Mouse (Mus musculus): ENCODE measurements around the gene Gpd1l. TPM values are rescaled to one million over a fixed set of nuclear protein-coding genes. Genes with fewer than 3 reads are reported as not detected.

The Gpd1l gene
- total RNA-seq, 2 experiments from 2014 or later = 82.0 to 88.7 TPM

DNA sequence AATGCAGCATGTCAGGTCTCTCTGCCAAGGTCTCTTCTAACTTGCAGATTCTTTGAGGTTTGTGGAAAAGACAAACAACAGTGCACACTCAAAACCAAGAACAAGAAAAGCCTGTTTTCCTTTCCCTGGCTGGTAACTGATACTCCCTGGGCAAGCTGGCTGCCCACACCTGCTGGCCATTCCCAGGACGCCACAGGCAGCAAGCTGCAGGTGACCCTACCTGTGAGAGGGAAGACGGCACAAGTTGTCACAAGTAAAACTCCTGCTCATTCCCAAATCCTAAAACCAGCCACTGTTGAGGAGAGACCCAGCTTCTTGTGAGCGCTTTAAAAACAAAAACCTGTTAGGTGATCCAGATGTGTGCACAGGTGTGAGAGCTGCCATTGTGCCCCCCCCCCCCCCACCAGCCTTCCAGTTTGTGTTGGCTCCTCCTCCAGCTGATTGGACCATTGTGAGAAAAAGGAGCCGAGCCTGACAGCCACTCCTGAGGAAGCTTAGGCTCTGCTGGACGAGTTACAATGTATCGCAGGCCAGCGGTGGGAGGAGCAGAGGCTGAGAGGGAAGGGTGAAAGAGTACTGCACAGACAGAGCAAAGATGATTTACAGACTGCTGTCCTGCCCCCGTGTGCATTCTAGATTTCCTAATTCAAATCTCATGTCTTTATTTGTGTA lies 47.7 kb downstream of the Gpd1l start:
- DNase-seq (ENCODE audit: extremely low spot score in 1 of 2, low spot score in 2 of 2) = no peak
- TF ChIP-seq CTCF (IDR thresholded peaks at IDR 0.05) = no peak
- H3K27ac ChIP-seq = no peak overlapping the region
- intact Hi-C loops (cut with DNase I) = loop anchor here (2.0 kb wide), 1 partner anchor 87 kb away; no protein-coding TSS in a partner anchor
- H3K4me3 ChIP-seq = no peak overlapping the region

DNA sequence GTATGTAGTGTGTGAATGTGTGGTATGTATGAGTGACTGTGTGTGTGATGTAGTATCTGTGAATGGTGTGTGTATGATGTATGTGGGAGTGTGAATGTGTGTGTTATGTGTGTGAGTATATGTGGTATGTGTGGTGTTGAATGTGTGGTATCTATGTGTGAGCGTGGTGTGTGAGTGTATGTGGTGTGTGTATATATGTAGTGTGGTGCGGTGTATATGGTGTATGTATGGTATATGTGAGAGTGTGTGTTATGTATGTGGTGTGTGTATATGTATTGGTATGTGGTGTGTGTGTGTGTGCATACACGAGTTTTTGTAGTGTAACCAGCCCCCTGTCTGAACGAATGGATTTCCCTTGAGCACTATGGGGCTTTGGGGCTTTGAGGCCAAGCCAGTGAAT lies 48.2 kb downstream of the Gpd1l start:
- no peak for DNase-seq (ENCODE audit: extremely low spot score in 1 of 2, low spot score in 2 of 2)
- intact Hi-C loops (cut with DNase I) = no loop called here
- no peak overlapping the region for H3K27ac ChIP-seq
- no peak for TF ChIP-seq CTCF (IDR thresholded peaks at IDR 0.05)
- H3K4me3 ChIP-seq = no peak overlapping the region

DNA sequence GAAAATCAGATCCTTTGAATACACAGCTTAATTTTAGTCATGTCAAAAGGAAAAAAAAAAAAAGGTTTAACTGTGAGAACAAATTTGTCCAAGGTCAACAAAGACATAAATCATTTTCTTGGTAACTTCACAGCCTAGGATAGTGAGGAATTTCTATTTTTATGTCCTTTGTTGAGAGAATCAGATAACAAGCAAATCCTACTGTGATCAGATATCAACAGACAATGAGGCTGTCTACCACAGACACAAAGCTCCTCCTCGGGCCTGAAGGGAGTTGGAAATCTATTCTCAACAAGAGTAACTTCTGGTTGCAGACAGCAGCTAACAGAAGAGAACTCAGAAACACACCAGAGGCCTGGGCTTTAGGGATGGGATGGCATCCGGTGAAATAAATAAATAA lies 51.8 kb downstream of the Gpd1l start:
- DNase-seq (ENCODE audit: extremely low spot score in 1 of 2, low spot score in 2 of 2) = no peak
- no peak for TF ChIP-seq CTCF (IDR thresholded peaks at IDR 0.05)
- no peak overlapping the region for H3K4me3 ChIP-seq
- intact Hi-C loops (cut with DNase I) = no loop called here
- H3K27ac ChIP-seq = no peak overlapping the region

DNA sequence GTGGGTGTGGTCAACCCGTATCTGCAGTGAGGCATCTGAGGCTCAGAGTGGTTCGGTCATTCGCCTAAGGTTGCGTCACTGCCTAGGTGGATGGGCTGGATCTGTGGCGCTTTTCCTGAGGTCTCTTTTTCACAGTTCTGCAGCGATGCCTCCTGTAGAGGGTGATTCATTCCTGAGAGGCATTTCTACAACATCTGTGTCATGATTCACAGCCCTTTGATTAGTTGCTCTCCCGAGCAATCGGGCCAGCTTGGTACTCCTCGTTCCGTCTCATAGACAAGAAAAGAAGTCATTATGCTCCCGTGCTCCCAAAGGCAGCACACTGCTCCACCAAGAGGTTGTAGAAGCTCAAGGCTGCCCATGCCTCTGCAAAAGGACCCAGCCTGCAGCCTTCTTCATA lies 78.5 kb downstream of the Gpd1l start:
- peak; percentile 32 to 55 for DNase-seq (ENCODE audit: extremely low spot score in 1 of 2, low spot score in 2 of 2)
- Histone ChIP-seq H3K27ac (no peak overlapping the region), H3K4me3 (no peak overlapping the region)
- intact Hi-C loops (cut with DNase I) = loop anchor here (5.0 kb wide), 1 partner anchor 48 kb away; no protein-coding TSS in a partner anchor
- peak; percentile 34 for TF ChIP-seq CTCF (IDR thresholded peaks at IDR 0.05)

DNA sequence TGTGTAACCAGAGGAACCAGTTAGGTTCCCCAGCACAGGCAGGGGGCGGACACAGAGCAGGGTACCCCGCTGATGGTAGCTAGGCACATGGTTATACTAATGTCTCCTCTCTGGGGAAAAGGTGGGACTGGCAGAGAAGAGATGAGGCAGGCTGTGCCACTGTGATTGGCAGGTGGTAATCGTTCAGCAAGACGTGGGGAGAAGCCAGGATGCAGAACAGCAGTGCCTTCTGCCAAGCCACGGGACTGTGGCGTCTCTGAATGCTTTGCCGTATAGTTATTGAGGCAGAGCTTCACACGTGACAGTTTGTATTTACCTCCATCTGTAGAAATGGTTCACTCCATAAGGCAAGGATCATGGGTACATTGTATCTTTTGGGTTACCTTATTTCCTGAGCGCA lies 79.1 kb downstream of the Gpd1l start:
- TF ChIP-seq CTCF (IDR thresholded peaks at IDR 0.05) = no peak
- DNase-seq (ENCODE audit: extremely low spot score in 1 of 2, low spot score in 2 of 2) = no peak
- Histone ChIP-seq H3K4me3 (no peak overlapping the region), H3K27ac (no peak overlapping the region)
- intact Hi-C loops (cut with DNase I) = loop anchor here (5.0 kb wide), 1 partner anchor 47 kb away; no protein-coding TSS in a partner anchor

DNA sequence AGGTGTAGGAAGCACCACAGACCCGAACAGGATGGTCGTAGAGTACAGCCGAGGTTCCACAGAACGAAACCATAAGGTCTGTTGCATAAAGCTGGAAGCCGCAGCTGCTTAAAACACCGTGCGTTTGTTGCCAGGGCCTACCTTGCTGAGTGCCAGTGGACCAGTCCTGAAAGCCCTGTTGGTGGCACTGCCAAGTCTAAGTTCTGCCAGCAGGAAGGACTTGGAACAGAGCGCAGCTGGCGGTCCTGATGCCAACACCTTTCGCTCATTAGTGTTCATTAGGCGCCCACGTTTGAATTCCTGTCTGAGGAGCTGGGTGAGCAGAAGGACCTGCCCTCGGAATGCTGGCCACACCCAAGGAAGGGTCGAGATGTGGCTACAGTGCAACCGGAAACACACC lies 80.5 kb downstream of the Gpd1l start:
- intact Hi-C loops (cut with DNase I) = no loop called here
- no peak overlapping the region for H3K4me3 ChIP-seq
- H3K27ac ChIP-seq = no peak overlapping the region
- no peak for DNase-seq (ENCODE audit: extremely low spot score in 1 of 2, low spot score in 2 of 2)
- TF ChIP-seq CTCF (IDR thresholded peaks at IDR 0.05) = no peak

DNA sequence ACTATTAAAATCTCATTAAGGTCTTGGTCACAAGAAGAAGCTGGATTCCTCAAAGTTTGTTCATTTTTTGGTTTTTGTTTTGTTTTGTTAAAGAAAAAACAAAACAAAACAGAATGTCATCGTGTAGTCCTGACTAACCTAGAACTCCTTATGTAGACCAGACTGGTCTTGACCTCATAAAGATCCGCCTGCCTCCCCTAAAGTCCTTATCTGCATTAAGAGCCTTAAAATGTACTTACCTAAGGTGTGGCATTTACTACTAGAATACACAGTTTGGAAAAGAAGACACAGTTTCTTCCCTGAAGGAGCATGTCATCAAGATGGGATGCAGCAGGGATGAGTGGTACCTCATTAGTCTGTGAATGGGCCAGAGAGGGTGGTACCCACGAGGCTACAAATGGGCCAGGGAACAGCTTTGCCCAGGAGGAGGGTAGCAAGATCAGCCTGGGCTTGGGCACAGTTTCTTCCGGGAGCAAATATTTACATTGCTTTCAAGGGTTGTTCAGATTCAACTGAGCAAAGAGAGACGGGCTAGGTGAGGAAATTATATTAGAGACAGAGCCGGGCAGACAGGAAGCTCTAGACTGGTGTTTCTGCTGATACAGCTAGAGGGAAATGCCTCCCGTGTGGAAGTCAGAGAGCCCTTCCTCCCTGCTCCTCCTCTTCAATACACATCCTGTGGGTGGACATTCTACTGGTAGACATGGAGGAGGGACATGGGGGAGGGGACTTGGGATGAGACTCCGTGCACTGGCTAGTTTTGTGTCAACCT lies 82.2 kb downstream of the Gpd1l start:
- TF ChIP-seq CTCF (IDR thresholded peaks at IDR 0.05) = no peak
- Histone ChIP-seq H3K27ac (no peak overlapping the region), H3K4me3 (no peak overlapping the region)
- intact Hi-C loops (cut with DNase I) = no loop called here
- no peak for DNase-seq (ENCODE audit: extremely low spot score in 1 of 2, low spot score in 2 of 2)

Other genes with a start within 250 kb of the Gpd1l start
- gene Dync1li1, start 245.2 kb downstream of the Gpd1l start, total RNA-seq (2021) = 10 to 100 TPM; 87.7 to 91.9 TPM
- gene Cmtm6, start 202.9 kb downstream of the Gpd1l start, total RNA-seq (2021) = 10 to 100 TPM; 19.8 to 22.4 TPM
- gene Cmtm7, start 152.1 kb downstream of the Gpd1l start, total RNA-seq (2021) = 1 to 10 TPM; 3.7 to 4.8 TPM
- gene Cmtm8, start 89.8 kb downstream of the Gpd1l start, total RNA-seq (2021) = 1 to 10 TPM; 1.6 to 1.8 TPM
- gene Osbpl10, start 44.6 kb upstream of the Gpd1l start, total RNA-seq (2021) = 10 to 100 TPM; 48.5 to 56.3 TPM
- gene Rps27rt, start 48.8 kb upstream of the Gpd1l start, total RNA-seq (2021) = 10 to 100 TPM; 14.7 to 28.5 TPM